Mouse (Mus musculus) C2C12 (cell line): ENCODE measurements around the gene Fahd2a.

ENCODE experiments used
- CEBPB ChIP-seq: IDR thresholded peaks from one replicate; pipeline ENCODE4 v1.6.1; 2011; ENCODE audit warnings: low read depth, mild to moderate bottlenecking, control low read depth, moderate library complexity
- CTCF ChIP-seq: IDR thresholded peaks from one replicate; pipeline ENCODE4 v1.5.1; 2011; ENCODE audit not compliant: control insufficient read depth, insufficient read depth, insufficient read length
- FOSL1 ChIP-seq: IDR thresholded peaks from one replicate; pipeline ENCODE4 v1.8.0; 2011; ENCODE audit warnings: mild to moderate bottlenecking, low read length; ENCODE audit not compliant: poor library complexity, insufficient read depth, severe bottlenecking
- MAX ChIP-seq: IDR thresholded peaks from one replicate; pipeline ENCODE4 v1.6.1; 2011; ENCODE audit warnings: mild to moderate bottlenecking, control low read depth
- MYOD1 ChIP-seq: IDR thresholded peaks from one replicate; pipeline ENCODE4 v1.6.1; 2011; ENCODE audit warnings: low read depth; ENCODE audit not compliant: control insufficient read depth, insufficient read length
- MYOG ChIP-seq: IDR thresholded peaks from one replicate; pipeline ENCODE4 v1.6.1; 2011; ENCODE audit not compliant: control insufficient read depth, insufficient read length; ENCODE audit errors: extremely low read depth
- USF1 ChIP-seq: IDR thresholded peaks from one replicate; pipeline ENCODE4 v1.6.1; 2011; ENCODE audit warnings: low read depth, mild to moderate bottlenecking, control low read depth, moderate library complexity

GRCm38 (mm10) chr2:127390352-127390751, 54.0 kb downstream of the Fahd2a start:
- TF ChIP-seq USF1: no peak
- no peak for TF ChIP-seq CTCF
- no peak for TF ChIP-seq MYOG
- no peak for TF ChIP-seq MYOD1
- no peak for TF ChIP-seq CEBPB
- no peak for TF ChIP-seq FOSL1
- no peak for TF ChIP-seq MAX
